Mouse (Mus musculus): ENCODE measurements around the gene Gpr179.

The Gpr179 gene

DNA sequence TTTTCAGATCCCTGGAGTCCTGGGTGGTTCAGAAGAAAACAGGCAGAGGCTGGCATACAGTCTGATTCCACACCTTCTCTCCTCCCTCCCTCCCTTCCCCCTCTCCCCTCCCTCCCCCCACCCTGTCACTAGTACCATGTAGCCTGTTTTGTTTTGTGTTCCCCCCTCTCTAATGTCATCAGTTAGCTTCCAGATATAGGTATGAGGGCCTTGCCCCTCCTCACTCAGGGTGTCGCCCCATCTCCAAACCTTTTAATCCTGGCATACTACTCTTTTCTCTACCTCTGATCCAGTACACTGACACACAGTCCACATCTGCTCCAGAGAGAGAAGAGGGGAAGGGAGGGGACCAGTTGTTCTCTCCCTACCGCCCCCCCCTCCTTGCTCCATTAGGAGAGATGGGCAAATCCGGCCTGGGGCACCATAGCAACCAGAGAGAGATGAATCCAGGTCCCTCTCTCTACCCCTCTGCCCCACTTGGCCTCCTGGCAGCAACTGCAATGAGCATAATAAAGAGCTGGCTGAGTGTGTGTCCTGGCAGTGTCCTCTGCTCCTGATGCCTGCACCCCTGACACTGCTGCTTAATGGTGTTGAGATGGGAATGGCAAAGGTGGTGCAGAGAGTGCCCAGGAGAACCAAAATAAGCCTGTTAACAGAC, at the start of gene Gpr179:
TSS of gene Gpr179 (minus strand) at position 51 of the 658 bp plus-strand sequence.
- no peak for DNase-seq (ENCODE audit: low spot score in 2 of 2)

GRCm38 (mm10) chr11:97401082-97401481, 49.2 kb upstream of the Gpr179 start:
- DNase-seq (ENCODE audit: low spot score in 2 of 2), result no peak

- peak; percentile 45 to 66 for DNase-seq (ENCODE audit: low spot score in 2 of 2)
Measured at GRCm38 (mm10) chr11:97399958-97400710, 48.3 kb upstream of the Gpr179 start.

- no peak for DNase-seq (ENCODE audit: low spot score in 2 of 2)
Measured at GRCm38 (mm10) chr11:97398506-97398905, 46.6 kb upstream of the Gpr179 start.

- no peak for DNase-seq (ENCODE audit: low spot score in 2 of 2)
Measured at GRCm38 (mm10) chr11:97394146-97394545, 42.3 kb upstream of the Gpr179 start.

GRCm38 (mm10) chr11:97393658-97394057, 41.8 kb upstream of the Gpr179 start:
- DNase-seq (ENCODE audit: low spot score in 2 of 2), result no peak

GRCm38 (mm10) chr11:97389127-97389526, 37.2 kb upstream of the Gpr179 start:
- DNase-seq (ENCODE audit: low spot score in 2 of 2), result no peak

DNA sequence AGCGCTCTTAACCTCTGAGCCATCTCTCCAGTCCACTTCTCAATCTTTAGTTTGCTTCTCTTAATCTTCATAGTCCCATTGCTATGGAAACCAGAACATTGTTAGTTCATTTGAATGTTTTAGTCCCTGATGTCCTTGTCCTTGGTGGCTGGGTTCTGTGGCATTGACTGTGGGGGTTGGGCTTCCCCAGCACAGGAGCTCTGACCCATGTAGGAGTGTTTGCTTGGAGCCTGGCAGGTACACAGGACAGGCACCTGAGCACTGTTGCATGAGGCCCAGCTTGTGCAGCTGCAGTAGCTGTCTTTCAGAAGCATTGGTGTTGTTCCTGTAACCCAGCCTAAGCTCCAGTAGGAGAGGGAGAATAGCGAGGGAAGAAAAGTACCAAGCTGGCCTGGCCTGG, 35.9 kb upstream of the Gpr179 start:
- no peak for DNase-seq (ENCODE audit: low spot score in 2 of 2)

DNA sequence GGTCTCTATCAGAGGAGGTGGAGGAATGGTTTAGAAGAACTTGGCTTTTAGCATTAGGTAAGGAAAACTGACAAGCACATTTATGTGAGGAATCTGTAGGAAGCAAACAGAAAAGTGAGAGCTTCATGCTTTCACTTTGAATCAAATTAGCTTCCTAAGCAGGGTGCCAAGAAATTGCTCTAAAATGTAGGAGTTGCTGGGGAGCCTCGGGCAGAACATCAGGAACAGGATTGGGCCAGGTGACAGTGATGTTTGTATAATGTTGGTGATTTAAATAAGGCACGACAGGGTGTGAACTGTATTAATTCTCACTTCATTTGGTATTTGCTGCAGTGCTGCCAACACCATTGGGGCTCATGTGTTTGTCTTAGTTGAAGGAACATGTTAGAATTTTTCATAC, 31.9 kb upstream of the Gpr179 start:
- DNase-seq (ENCODE audit: low spot score in 2 of 2), result no peak

GRCm38 (mm10) chr11:97383017-97383416, 31.1 kb upstream of the Gpr179 start:
- no peak for DNase-seq (ENCODE audit: low spot score in 2 of 2)

DNA sequence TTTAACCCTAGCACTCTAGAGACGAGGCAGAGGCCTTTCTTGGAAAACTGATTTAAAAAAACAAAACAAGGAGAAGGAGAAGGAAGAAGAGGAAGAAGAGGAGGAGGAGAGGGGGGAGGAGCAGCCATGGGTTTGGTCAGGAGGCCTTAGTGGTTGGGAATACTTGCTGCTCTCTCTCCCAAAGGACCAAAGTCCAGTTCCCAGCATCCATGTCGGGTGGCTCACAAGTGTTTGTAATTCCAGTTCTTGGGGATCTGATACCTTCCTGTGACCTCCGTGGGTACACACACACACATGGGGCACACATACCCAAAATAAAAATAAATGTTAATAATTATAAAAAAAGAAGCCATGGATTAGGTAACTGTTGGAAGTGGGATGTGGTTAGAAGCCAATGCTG, 28.2 kb upstream of the Gpr179 start:
- no peak for DNase-seq (ENCODE audit: low spot score in 2 of 2)

- DNase-seq (ENCODE audit: low spot score in 2 of 2), result no peak
Measured at GRCm38 (mm10) chr11:97373402-97373801, 21.5 kb upstream of the Gpr179 start.

GRCm38 (mm10) chr11:97372159-97372864, 20.4 kb upstream of the Gpr179 start:
- DNase-seq (ENCODE audit: low spot score in 2 of 2), result no peak

- DNase-seq (ENCODE audit: low spot score in 2 of 2), result no peak
Measured at GRCm38 (mm10) chr11:97370329-97371091, 18.6 kb upstream of the Gpr179 start.

DNA sequence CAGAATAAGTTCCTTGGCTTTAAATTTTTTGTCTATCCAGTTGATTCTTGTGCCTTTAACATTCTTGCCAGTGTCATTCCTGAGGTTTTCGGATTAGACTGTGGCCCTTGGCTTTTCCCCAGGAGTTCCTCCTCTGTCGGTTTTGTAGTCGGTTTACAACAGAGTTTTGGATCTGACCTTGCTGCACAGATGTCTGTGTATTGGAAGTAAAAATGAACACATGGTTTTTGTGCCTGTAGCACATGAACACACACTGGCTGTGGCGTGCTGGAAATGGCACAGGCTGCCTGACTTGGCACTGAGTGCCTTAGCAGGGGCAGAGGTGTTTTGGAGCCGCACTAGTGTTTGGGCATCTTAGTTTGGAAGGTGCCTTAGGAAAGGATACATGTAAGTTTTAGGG, 16.6 kb upstream of the Gpr179 start:
- DNase-seq (ENCODE audit: low spot score in 2 of 2), result no peak

GRCm38 (mm10) chr11:97365556-97365955, 13.7 kb upstream of the Gpr179 start:
- no peak for DNase-seq (ENCODE audit: low spot score in 2 of 2)

DNA sequence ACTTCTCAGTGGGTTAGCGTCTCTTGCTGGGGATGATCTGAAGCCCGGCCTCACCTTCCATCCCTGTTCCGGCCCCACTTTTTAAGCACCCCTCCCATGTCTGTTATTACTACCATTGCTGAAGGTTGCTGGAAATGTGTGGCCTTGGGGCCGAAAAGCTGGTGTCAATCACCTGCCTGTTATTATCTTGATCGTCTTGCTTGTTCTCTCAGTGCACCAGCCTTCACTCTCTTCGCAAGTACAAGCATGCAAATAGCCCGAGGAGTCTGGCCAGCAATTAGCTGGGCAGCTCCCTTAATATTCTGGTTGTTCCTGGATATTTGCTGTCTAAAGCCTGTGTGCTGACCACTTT, 11.7 kb upstream of the Gpr179 start:
- peak in 1 of 2 experiments; percentile 7 for DNase-seq (ENCODE audit: low spot score in 2 of 2)

DNA sequence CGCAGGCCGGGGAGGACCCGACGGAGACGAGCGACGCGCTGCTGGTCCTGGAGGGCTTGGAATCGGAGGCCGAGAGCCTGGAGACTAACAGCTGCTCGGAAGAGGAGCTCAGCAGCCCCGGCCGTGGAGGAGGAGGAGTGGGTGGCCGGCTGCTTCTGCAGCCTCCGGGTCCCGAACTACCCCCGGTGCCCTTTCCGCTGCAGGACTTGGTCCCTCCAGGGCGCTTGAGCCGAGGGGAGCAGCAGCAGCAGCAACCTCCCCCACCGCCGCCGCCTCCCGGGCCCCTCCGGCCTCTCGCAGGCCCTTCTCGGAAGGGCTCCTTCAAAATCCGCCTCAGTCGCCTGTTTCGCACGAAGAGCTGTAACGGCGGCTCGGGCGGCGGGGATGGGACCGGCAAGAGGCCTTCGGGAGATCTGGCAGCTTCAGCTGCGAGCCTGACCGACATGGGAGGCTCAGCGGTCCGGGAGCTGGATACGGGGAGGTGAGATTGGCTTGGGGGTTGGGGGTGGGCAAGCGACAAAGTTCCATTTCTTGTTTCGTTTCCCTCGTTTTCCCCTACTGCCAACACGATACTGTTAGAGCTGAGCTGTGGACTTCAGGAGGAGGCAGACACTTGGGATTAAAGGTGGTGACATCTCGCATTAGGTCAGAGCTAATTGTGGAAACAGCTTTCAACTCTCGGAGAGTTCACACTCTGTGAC, 11.2 kb upstream of the Gpr179 start:
- DNase-seq (ENCODE audit: low spot score in 2 of 2), result peak in 1 of 2 experiments; percentile 26

- peak in 1 of 2 experiments; percentile 33 for DNase-seq (ENCODE audit: low spot score in 2 of 2)
Measured at GRCm38 (mm10) chr11:97362649-97362942, 10.7 kb upstream of the Gpr179 start.

GRCm38 (mm10) chr11:97361948-97362648, 10.2 kb upstream of the Gpr179 start, which contains the start of gene Socs7:
Gene Socs7 (plus strand): TSS chr11:97362551.
- DNase-seq (ENCODE audit: low spot score in 2 of 2), result peak; percentile 92 to 93

DNA sequence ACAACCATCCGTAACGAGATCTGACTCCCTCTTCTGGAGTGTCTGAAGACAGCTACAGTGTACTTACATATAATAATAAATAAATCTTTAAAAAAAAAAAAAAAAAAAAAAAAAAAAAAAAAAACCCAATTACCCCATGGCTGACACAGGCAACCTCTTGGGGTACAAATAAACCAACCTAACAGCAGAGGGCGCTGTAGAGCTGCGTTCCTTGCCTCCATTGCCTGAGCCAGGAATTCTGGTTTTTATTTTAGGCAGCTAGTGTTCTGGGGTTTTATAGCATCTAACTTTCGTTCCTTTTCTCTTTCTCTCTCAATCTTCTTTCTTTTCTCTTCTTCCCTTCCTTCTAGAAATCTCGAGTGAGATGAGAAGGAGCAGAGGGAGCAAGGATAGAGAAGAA, 5.8 kb upstream of the Gpr179 start:
- peak; percentile 40 to 71 for DNase-seq (ENCODE audit: low spot score in 2 of 2)
